Mouse (Mus musculus) intestine, embryonic 14.5 days (tissue): ENCODE measurements at regions not wholly inside any gene's neighbourhood (a gene's known extent, or its start where the extent isn't known, plus 50 kb on each side); places are given as distances from the start of the nearest gene placed in this dataset.
"Not testable (repeated sequence)": the region's sequence is repeated elsewhere in the genome, so short reads cannot be mapped to it uniquely, and the experiment has no call there.

Experiments
- ATAC-seq: fragments of 200-750 bp; cut with Nextera tagmentation; replicated peaks from 2 replicates; pipeline ENCODE4 v1.8.0; 2017; ENCODE audit warnings: low read depth, moderate number of reproducible peaks, moderate TSS enrichment, moderate library complexity; ENCODE audit not compliant: low FRiP score, low TSS enrichment
- DNase-seq: peaks from one replicate; pipeline ENCODE4 v3.0.0-alpha.2; 2018; ENCODE audit warnings: low spot score
- H3K27ac ChIP-seq: fragments of 300-500 bp; sonication (generic); 2 replicates; pipeline ENCODE4 v1.5.1; 2014; ENCODE audit warnings: low read depth, mild to moderate bottlenecking, control low read depth
- H3K27me3 ChIP-seq: fragments of 300-500 bp; sonication (generic); replicated peaks from 2 replicates; pipeline ENCODE4 v1.6.1; 2014; ENCODE audit warnings: low read length, control low read depth; ENCODE audit not compliant: control insufficient read depth, insufficient read depth
- H3K36me3 ChIP-seq: fragments of 300-500 bp; sonication (generic); 2 replicates; pipeline ENCODE4 v1.6.1; 2014; ENCODE audit warnings: low read length, control low read depth; ENCODE audit not compliant: control insufficient read depth, insufficient read depth
- H3K4me1 ChIP-seq: fragments of 300-500 bp; sonication (generic); replicated peaks from 2 replicates; pipeline ENCODE4 v1.6.1; 2014; ENCODE audit warnings: low read length, control low read depth, mixed read lengths; ENCODE audit not compliant: control insufficient read depth, insufficient read depth
- H3K4me2 ChIP-seq: fragments of 300-500 bp; sonication (generic); 2 replicates; pipeline ENCODE4 v1.6.1; 2014; ENCODE audit warnings: low read length
- H3K4me3 ChIP-seq: fragments of 300-500 bp; sonication (generic); 2 replicates; pipeline ENCODE4 v1.5.1; 2014; ENCODE audit warnings: low read depth, low read length, control low read depth, mixed read lengths
- H3K9ac ChIP-seq: fragments of 300-500 bp; sonication (generic); 2 replicates; pipeline ENCODE4 v1.6.1; 2014; ENCODE audit warnings: mild to moderate bottlenecking, low read length
- H3K9me3 ChIP-seq: fragments of 300-500 bp; sonication (generic); 2 replicates; pipeline ENCODE4 v1.6.1; 2016; ENCODE audit warnings: low read length, control low read depth; ENCODE audit not compliant: control insufficient read depth
- WGBS: fragments of 180-500 bp; shearing (Covaris S2); extraction: QIAGEN DNeasy Blood & Tissue Kit; methylation state at CpG from one replicate; pipeline ENCODE4 v1.1.7; 2014; 5-methylcytosine and 5-hydroxymethylcytosine counted together

- 86% methylated on average over 8 of the region's 8 CpGs for WGBS
- no peak for DNase-seq
- Histone ChIP-seq H3K9me3 (no peaks in the 10 kb centered on the region), H3K4me3 (no peak overlapping the region), H3K4me2 (no peak overlapping the region), H3K9ac (no peak overlapping the region), H3K36me3 (no peaks in the 10 kb centered on the region), H3K4me1 (no peaks in the 10 kb centered on the region), H3K27ac (no peak overlapping the region), H3K27me3 (no peaks in the 10 kb centered on the region)
- ATAC-seq = no peak
These were observed 251.2 kb upstream of the Kcnh8 start for GRCm38 (mm10) chr17:52351293-52351692.

- Histone ChIP-seq H3K27ac (no peak overlapping the region), H3K4me2 (no peak overlapping the region), H3K36me3 (no peaks in the 10 kb centered on the region), H3K9me3 (no peaks in the 10 kb centered on the region), H3K9ac (no peak overlapping the region), H3K4me1 (no peaks in the 10 kb centered on the region), H3K27me3 (no peaks in the 10 kb centered on the region), H3K4me3 (no peak overlapping the region)
- DNase-seq (no peak), ATAC-seq (no peak)
These were observed 251.8 kb upstream of the Kcnh8 start for GRCm38 (mm10) chr17:52350696-52351095.

- Histone ChIP-seq H3K4me2 (no peak overlapping the region), H3K27me3 (no peaks in the 10 kb centered on the region), H3K36me3 (no peaks in the 10 kb centered on the region), H3K4me1 (no peaks in the 10 kb centered on the region), H3K4me3 (no peak overlapping the region), H3K9me3 (no peaks in the 10 kb centered on the region), H3K9ac (no peak overlapping the region), H3K27ac (no peak overlapping the region)
- 81% methylated on average over 5 of the region's 5 CpGs for WGBS
- ATAC-seq = no peak
- DNase-seq = no peak
These were observed 252.6 kb upstream of the Kcnh8 start for GRCm38 (mm10) chr17:52349872-52350271.

GRCm38 (mm10) chr17:52348481-52349083, 253.9 kb upstream of the Kcnh8 start:
- H3K9me3 ChIP-seq = no peaks in the 10 kb centered on the region
- H3K9ac ChIP-seq = no peak overlapping the region
- H3K4me2 ChIP-seq = no peak overlapping the region
- no peaks in the 10 kb centered on the region for H3K36me3 ChIP-seq
- WGBS = 63% methylated on average over 8 of the region's 8 CpGs
- H3K4me1 ChIP-seq = no peaks in the 10 kb centered on the region
- H3K4me3 ChIP-seq = no peak overlapping the region
- no peak overlapping the region for H3K27ac ChIP-seq
- DNase-seq = no peak
- ATAC-seq = no peak
- no peaks in the 10 kb centered on the region for H3K27me3 ChIP-seq

GRCm38 (mm10) chr17:52320586-52320985, 281.9 kb upstream of the Kcnh8 start:
- Histone ChIP-seq H3K9me3 (no peaks in the 10 kb centered on the region), H3K4me1 (no peaks in the 10 kb centered on the region), H3K27ac (no peak overlapping the region), H3K36me3 (no peaks in the 10 kb centered on the region), H3K4me2 (no peak overlapping the region), H3K9ac (no peak overlapping the region), H3K4me3 (no peak overlapping the region), H3K27me3 (no peaks in the 10 kb centered on the region)
- DNase-seq (no peak), ATAC-seq (no peak)
- 65% methylated on average over 1 of the region's 1 CpGs for WGBS

- Histone ChIP-seq H3K4me3 (no peak overlapping the region), H3K9ac (no peak overlapping the region), H3K36me3 (no peaks in the 10 kb centered on the region), H3K4me2 (no peak overlapping the region), H3K9me3 (no peaks in the 10 kb centered on the region), H3K4me1 (no peaks in the 10 kb centered on the region), H3K27ac (no peak overlapping the region), H3K27me3 (no peaks in the 10 kb centered on the region)
- DNase-seq = no peak
- ATAC-seq = no peak
- 81% methylated on average over 3 of the region's 3 CpGs for WGBS
These were observed 285.5 kb upstream of the Kcnh8 start for GRCm38 (mm10) chr17:52316976-52317375.

GRCm38 (mm10) chr17:52315879-52316278, 286.6 kb upstream of the Kcnh8 start:
- H3K9ac ChIP-seq = no peak overlapping the region
- no peak overlapping the region for H3K4me3 ChIP-seq
- H3K4me1 ChIP-seq = no peaks in the 10 kb centered on the region
- H3K9me3 ChIP-seq = no peaks in the 10 kb centered on the region
- H3K36me3 ChIP-seq = no peaks in the 10 kb centered on the region
- DNase-seq (no peak), ATAC-seq (no peak)
- H3K27me3 ChIP-seq = no peaks in the 10 kb centered on the region
- no peak overlapping the region for H3K4me2 ChIP-seq
- H3K27ac ChIP-seq = no peak overlapping the region
- WGBS = 88% methylated on average over 2 of the region's 2 CpGs

GRCm38 (mm10) chr17:52315456-52315855, 287.1 kb upstream of the Kcnh8 start:
- not testable (repeated sequence) for H3K27me3 ChIP-seq, H3K4me2 ChIP-seq, H3K36me3 ChIP-seq, H3K9ac ChIP-seq, H3K9me3 ChIP-seq, H3K27ac ChIP-seq, DNase-seq, H3K4me1 ChIP-seq, ATAC-seq, H3K4me3 ChIP-seq
- 55% methylated on average over 1 of the region's 2 CpGs for WGBS

GRCm38 (mm10) chr17:52312043-52312442, 290.5 kb upstream of the Kcnh8 start:
- ATAC-seq (no peak), DNase-seq (no peak)
- Histone ChIP-seq H3K4me3 (no peak overlapping the region), H3K9me3 (no peaks in the 10 kb centered on the region), H3K4me2 (no peak overlapping the region), H3K27ac (no peak overlapping the region), H3K4me1 (no peaks in the 10 kb centered on the region), H3K27me3 (no peaks in the 10 kb centered on the region), H3K36me3 (no peaks in the 10 kb centered on the region), H3K9ac (no peak overlapping the region)
- 83% methylated on average over 1 of the region's 1 CpGs for WGBS
